Mouse (Mus musculus): ENCODE measurements around the gene Ghrl. TPM values are rescaled to one million over a fixed set of nuclear protein-coding genes. Genes with fewer than 3 reads are reported as not detected.
"Not testable (repeated sequence)": the region's sequence is repeated elsewhere in the genome, so short reads cannot be mapped to it uniquely, and the experiment has no call there.

Ghrl gene
- total RNA-seq, 2 experiments from 2014 or later: 0.37 TPM; not detected in 1

DNA sequence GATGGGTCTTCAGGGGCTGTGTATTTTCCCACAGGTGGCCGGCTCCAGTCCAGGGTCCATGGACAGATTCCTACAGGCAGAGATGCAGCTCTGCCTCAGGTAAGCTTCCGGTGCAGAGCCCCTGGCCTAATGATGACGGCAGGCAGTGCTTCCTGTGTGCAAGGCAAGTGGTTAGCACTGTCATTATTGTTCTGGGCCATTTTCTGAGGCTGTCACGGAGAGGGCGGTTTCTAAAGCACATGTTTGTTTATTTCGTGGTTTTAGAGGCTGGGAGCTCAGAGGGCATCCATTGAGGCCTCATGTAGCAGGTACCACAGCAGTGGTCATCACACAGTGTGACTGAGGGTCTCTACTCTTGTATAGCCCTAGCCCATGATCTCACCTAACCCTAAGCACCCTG is 46.7 kb downstream of the Ghrl start:
- no peak for DNase-seq
- intact Hi-C loops (cut with DNase I; ENCODE audit: low total_unique reads): no loop called here

- intact Hi-C loops (cut with DNase I; ENCODE audit: low total_unique reads); DNase-seq: not testable (repeated sequence)
Measured at GRCm38 (mm10) chr6:113672029-113672428, 47.7 kb downstream of the Ghrl start.

- intact Hi-C loops (cut with DNase I; ENCODE audit: low total_unique reads): no loop called here
- DNase-seq: no peak
Measured at GRCm38 (mm10) chr6:113669821-113670220, 49.9 kb downstream of the Ghrl start.

- intact Hi-C loops (cut with DNase I; ENCODE audit: low total_unique reads): no loop called here
- DNase-seq: no peak
Measured at GRCm38 (mm10) chr6:113668287-113669154, 51.2 kb downstream of the Ghrl start.

DNA sequence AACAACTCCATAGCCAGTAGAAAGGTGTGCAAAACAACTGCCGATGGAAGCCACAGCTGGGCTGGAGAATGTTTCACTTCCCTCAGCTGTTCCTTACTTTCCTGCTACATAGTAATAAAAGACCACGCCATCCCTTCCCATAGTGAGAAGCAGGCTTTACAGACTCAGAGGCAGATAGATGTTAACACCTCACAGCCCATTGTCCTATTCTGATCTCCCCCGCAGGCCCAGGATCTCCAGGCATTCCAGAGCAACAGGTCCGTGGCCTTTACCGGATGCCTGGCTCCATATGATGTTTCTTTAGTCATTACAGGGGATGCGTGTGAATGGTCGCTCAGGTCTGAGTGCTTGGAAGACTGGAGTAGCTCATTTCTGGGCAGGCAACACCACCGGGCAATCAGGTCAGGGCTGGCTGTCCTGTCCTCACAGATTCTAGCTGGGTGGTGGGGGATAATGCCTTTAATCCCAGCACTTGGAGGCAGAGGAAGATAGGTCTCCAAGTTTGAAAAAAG is 52.0 kb downstream of the Ghrl start:
- intact Hi-C loops (cut with DNase I; ENCODE audit: low total_unique reads): no loop called here
- DNase-seq: no peak

Small RNA genes within 50 kb of the gene (microRNA-seq; reads per million reads assigned to microRNA genes)
- gene Mir7042: 0 to 0.64 reads per million in 2 experiments

Other genes with a start within 250 kb of the Ghrl start
- 1 to 10 TPM; 6.8 TPM for gene Il17rc, start 248.5 kb downstream of the Ghrl start, total RNA-seq (2021)
- 10 to 100 TPM; 37.1 to 39.6 TPM for gene Creld1, start 236.6 kb downstream of the Ghrl start, total RNA-seq (2021)
- under 1 TPM; 0.11 to 0.12 TPM for gene Prrt3, start 217.9 kb downstream of the Ghrl start, total RNA-seq (2021)
- 10 to 100 TPM; 56.2 to 61.0 TPM for gene Emc3, start 188.2 kb downstream of the Ghrl start, total RNA-seq (2021)
- gene Fancd2, start 188.2 kb downstream of the Ghrl start, total RNA-seq (2021): 1 to 10 TPM; 1.3 to 1.8 TPM
- not detected for gene Fancd2os, start 119.2 kb downstream of the Ghrl start, total RNA-seq (2021)
- gene Brk1, start 115.1 kb downstream of the Ghrl start, total RNA-seq (2021): 10 to 100 TPM; 42.8 to 52.4 TPM
- gene Vhl, start 95.9 kb downstream of the Ghrl start, total RNA-seq (2021): 1 to 10 TPM; 6.8 to 7.0 TPM
- gene Irak2, start 81.4 kb downstream of the Ghrl start, total RNA-seq (2021): 1 to 10 TPM; 4.7 to 4.8 TPM
- gene Tatdn2, start 22.8 kb downstream of the Ghrl start, total RNA-seq (2021): 10 to 100 TPM; 25.7 to 29.1 TPM
- 10 to 100 TPM; 68.9 to 78.7 TPM for gene Sec13, start 20.9 kb upstream of the Ghrl start, total RNA-seq (2021)